Mouse (Mus musculus): Measurements from ENCODE around the gene Col9a1.

Col9a1 gene

GRCm38 (mm10) chr1:24177224-24177851 is at the start of gene Col9a1:
TSS of gene Col9a1 (plus strand) at chr1:24177610.
- no peak for DNase-seq

- no peak for DNase-seq
These were observed 49.5 kb upstream of the Col9a1 start for GRCm38 (mm10) chr1:24127866-24128265.

- DNase-seq, result no peak
These were observed 43.6 kb upstream of the Col9a1 start for GRCm38 (mm10) chr1:24133853-24134252.

GRCm38 (mm10) chr1:24134792-24135191 is 42.6 kb upstream of the Col9a1 start:
- DNase-seq, result peak in 1 of 2 experiments; percentile 13

- peak; percentile 46 to 79 for DNase-seq
These were observed 40.3 kb upstream of the Col9a1 start for GRCm38 (mm10) chr1:24137133-24137532.

- peak; percentile 10 to 12 for DNase-seq
These were observed 36.9 kb upstream of the Col9a1 start for GRCm38 (mm10) chr1:24140555-24140954.

GRCm38 (mm10) chr1:24143504-24143903 is 33.9 kb upstream of the Col9a1 start:
- DNase-seq, result no peak

GRCm38 (mm10) chr1:24157751-24158150 is 19.7 kb upstream of the Col9a1 start:
- no peak for DNase-seq

GRCm38 (mm10) chr1:24169410-24169809 is 8.0 kb upstream of the Col9a1 start:
- no peak for DNase-seq

GRCm38 (mm10) chr1:24171205-24171866 is 6.1 kb upstream of the Col9a1 start:
- peak; percentile 39 to 67 for DNase-seq

- DNase-seq, result no peak
These were observed 5.5 kb upstream of the Col9a1 start for GRCm38 (mm10) chr1:24171898-24172297.

GRCm38 (mm10) chr1:24172656-24173055 is 4.8 kb upstream of the Col9a1 start:
- no peak for DNase-seq

GRCm38 (mm10) chr1:24175761-24176160 is 1.6 kb upstream of the Col9a1 start:
- DNase-seq, result no peak

- DNase-seq, result no peak
These were observed 2.4 kb downstream of the Col9a1 start for GRCm38 (mm10) chr1:24179856-24180255.

- no peak for DNase-seq
These were observed 7.6 kb downstream of the Col9a1 start for GRCm38 (mm10) chr1:24184981-24185380.

- DNase-seq, result no peak
These were observed 9.6 kb downstream of the Col9a1 start for GRCm38 (mm10) chr1:24186964-24187363.

GRCm38 (mm10) chr1:24191668-24192067 is 14.3 kb downstream of the Col9a1 start:
- DNase-seq, result no peak

GRCm38 (mm10) chr1:24194111-24194510 is 16.7 kb downstream of the Col9a1 start:
- no peak for DNase-seq

GRCm38 (mm10) chr1:24195070-24195840 is 17.8 kb downstream of the Col9a1 start:
- no peak for DNase-seq

- no peak for DNase-seq
These were observed 18.6 kb downstream of the Col9a1 start for GRCm38 (mm10) chr1:24195951-24196517.

- DNase-seq, result no peak
These were observed 34.4 kb downstream of the Col9a1 start for GRCm38 (mm10) chr1:24211621-24212385.

GRCm38 (mm10) chr1:24219041-24219440 is 41.6 kb downstream of the Col9a1 start:
- no peak for DNase-seq

- no peak for DNase-seq
These were observed 44.8 kb downstream of the Col9a1 start for GRCm38 (mm10) chr1:24222231-24222630.

Measured in kidney, postnatal 36 days (tissue).